ENCODE assay signal across 8 mouse cellular contexts in genomic region chr9:56075264-56075663, GRCm38 (mm10). TPM values are rescaled to one million over a fixed set of nuclear protein-coding genes. Genes with fewer than 3 reads are reported as not detected.
DNase-seq lines count a peak whose midpoint lies in the region; ATAC-seq lines count a peak whose summit lies in the region.

No protein-coding gene starts in this region.

- peak; percentile 84 for ATAC-seq in inflammation-experienced regulatory T-cells, adult 6 months

- intact Hi-C loops in left cerebral cortex, postnatal 10 days (cut with DNase I): no loop called here

- DNase-seq in urinary bladder, postnatal 25 days (ENCODE audit: low spot score): peak; percentile 29
- no peak for DNase-seq in urinary bladder, adult 18-20 months (ENCODE audit: low spot score in 2 of 2)
- DNase-seq in embryo, embryonic 10 days (ENCODE audit: low spot score): peak; percentile 95
- DNase-seq in gastrocnemius, postnatal 25 days: peak; percentile 68
- peak; percentile 72 to 75 for DNase-seq in left cerebral cortex, postnatal 10 days (ENCODE audit: extremely low spot score in 1 of 2, low spot score in 2 of 2)
- DNase-seq in mesoderm, embryonic 11.5 days (ENCODE audit: low read depth, low spot score): peak; percentile 92
- DNase-seq in skeletal muscle tissue, adult 2 months (ENCODE audit: low read depth, low spot score): peak; percentile 87

RNA-seq across cellular contexts. Expression of gene Pstpip1, which starts 14.5 kb away (rescaled TPM):
- under 1 TPM; 0.67 to 0.96 TPM for total RNA-seq in gastrocnemius, postnatal 25 days (2021)
- 10 to 100 TPM; 38.5 to 48.0 (median 46.2) TPM for polyA plus RNA-seq in inflammation-experienced regulatory T-cells, adult 6 months (2017; shearing (Covaris generic))
- 1 to 10 TPM; 2.1 to 3.2 TPM for total RNA-seq in left cerebral cortex, postnatal 10 days (2021)

RNA-seq across cellular contexts. Expression of gene Rcn2, which starts 33.6 kb away (rescaled TPM):
- 10 to 100 TPM; 18.8 to 20.3 TPM for total RNA-seq in gastrocnemius, postnatal 25 days (2021)
- polyA plus RNA-seq in inflammation-experienced regulatory T-cells, adult 6 months (2017; shearing (Covaris generic)): 10 to 100 TPM in 2 of 3 experiments, 1 to 10 TPM in 1; 9.7 to 20.8 (median 19.7) TPM
- 100 to 1,000 TPM; 114 to 127 TPM for total RNA-seq in left cerebral cortex, postnatal 10 days (2021)

Comparison
In these comparisons a context has a peak if more than half of its experiments do, and no peak if none do; other contexts are left out.
1. DNase-seq: peak in urinary bladder, postnatal 25 days (single experiment), embryo, embryonic 10 days (single experiment), gastrocnemius, postnatal 25 days (single experiment), left cerebral cortex, postnatal 10 days (2 of 2), mesoderm, embryonic 11.5 days (single experiment) and skeletal muscle tissue, adult 2 months (single experiment); none in urinary bladder, adult 18-20 months (0 of 2).
2. RNA of gene Rcn2, which starts 33.6 kb away (total RNA-seq): 114 to 127 TPM in left cerebral cortex, postnatal 10 days; 18.8 to 20.3 TPM in gastrocnemius, postnatal 25 days; every median in the first group is over 4 times any median in the second.